8 mouse cellular contexts compared by ENCODE assay signal in genomic region chr6:51592356-51593115, GRCm38 (mm10).
DNase-seq lines count a peak whose midpoint lies in the region; ATAC-seq lines count a peak whose summit lies in the region.

No protein-coding gene starts in this region.

- H3K9me3 ChIP-seq in embryonic facial prominence, embryonic 14.5 days (ENCODE audit: control insufficient read depth, low read length): no peaks in the 10 kb centered on the region
- H3K9me3 ChIP-seq in limb, embryonic 12.5 days: no peaks in the 10 kb centered on the region
- no peaks in the 10 kb centered on the region for H3K9me3 ChIP-seq in midbrain, embryonic 14.5 days (ENCODE audit: control insufficient read depth, low read length)

- H3K4me1 ChIP-seq in embryonic facial prominence, embryonic 14.5 days (ENCODE audit: control insufficient read depth, insufficient read depth, low read length): no peaks in the 10 kb centered on the region
- peaks cover 28% of the 10 kb centered on the region for H3K4me1 ChIP-seq in limb, embryonic 12.5 days (replicated peaks)
- H3K4me1 ChIP-seq in midbrain, embryonic 14.5 days (ENCODE audit: control insufficient read depth, insufficient read depth, low read length): peaks cover 59% of the 10 kb centered on the region

- H3K27ac ChIP-seq in embryonic facial prominence, embryonic 14.5 days (replicated peaks; ENCODE audit: low read depth, low read length): peak overlapping the region; percentile 68
- peak overlapping the region; percentile 65 for H3K27ac ChIP-seq in limb, embryonic 12.5 days
- H3K27ac ChIP-seq in midbrain, embryonic 14.5 days (replicated peaks; ENCODE audit: low read depth, low read length): peak overlapping the region; percentile 99

- H3K9ac ChIP-seq in embryonic facial prominence, embryonic 14.5 days (ENCODE audit: low read depth, low read length): peak overlapping the region; percentile 63
- H3K9ac ChIP-seq in limb, embryonic 12.5 days (replicated peaks): peak overlapping the region; percentile 67
- H3K9ac ChIP-seq in midbrain, embryonic 14.5 days (replicated peaks; ENCODE audit: low read length): peak overlapping the region; percentile 69

- H3K27me3 ChIP-seq in embryonic facial prominence, embryonic 14.5 days (replicated peaks; ENCODE audit: control insufficient read depth, insufficient read depth, low read length): no peaks in the 10 kb centered on the region
- H3K27me3 ChIP-seq in limb, embryonic 12.5 days: 0 out of 2 replicates have a peak, but pooled peaks cover under 1% of the 10 kb centered on the region
- H3K27me3 ChIP-seq in midbrain, embryonic 14.5 days (ENCODE audit: control insufficient read depth, insufficient read depth, low read length): no peaks in the 10 kb centered on the region

- 5% methylated on average over 42 of the region's 45 CpGs for WGBS in embryonic facial prominence, embryonic 14.5 days
- under 1% methylated on average over 45 of the region's 45 CpGs for WGBS in limb, embryonic 12.5 days
- WGBS in midbrain, embryonic 14.5 days: under 1% methylated on average over 45 of the region's 45 CpGs

- peak; percentile 69 to 77 for DNase-seq in adrenal gland, postnatal 4 days (ENCODE audit: low spot score in 2 of 2)
- DNase-seq in embryonic facial prominence, embryonic 14.5 days (ENCODE audit: low spot score): peak; percentile 89
- DNase-seq in heart, adult 9 months (ENCODE audit: low spot score in 2 of 2): peak; percentile 63 to 72
- DNase-seq in kidney, adult 8-10 months: peak; percentile 55 to 80
- DNase-seq in midbrain, embryonic 14.5 days: peak; percentile 99
- DNase-seq in spleen, adult 12 weeks (ENCODE audit: low spot score): peak; percentile 8
- no peak for DNase-seq in c-Kit-positive CD71-positive TER-119-positive erythroid progenitor cells, embryonic 14.5 days (ENCODE audit: low spot score)

- H3K36me3 ChIP-seq in embryonic facial prominence, embryonic 14.5 days (ENCODE audit: control insufficient read depth, insufficient read depth, low read length): no peaks in the 10 kb centered on the region
- H3K36me3 ChIP-seq in limb, embryonic 12.5 days: no peaks in the 10 kb centered on the region
- H3K36me3 ChIP-seq in midbrain, embryonic 14.5 days (ENCODE audit: control insufficient read depth, insufficient read depth, low read length): no peaks in the 10 kb centered on the region

- peak overlapping the region; percentile 53 for H3K4me3 ChIP-seq in embryonic facial prominence, embryonic 14.5 days (ENCODE audit: low read depth, low read length)
- peak overlapping the region; percentile 53 for H3K4me3 ChIP-seq in limb, embryonic 12.5 days (replicated peaks)
- peak overlapping the region; percentile 39 for H3K4me3 ChIP-seq in midbrain, embryonic 14.5 days (replicated peaks; ENCODE audit: low read depth, low read length)

- peak; percentile 93 for ATAC-seq in embryonic facial prominence, embryonic 14.5 days (ENCODE audit: low read depth)
- ATAC-seq in limb, embryonic 12.5 days (ENCODE audit: insufficient number of reproducible peaks, insufficient read depth, low FRiP score, low TSS enrichment, low read depth): peak; percentile 88
- ATAC-seq in midbrain, embryonic 14.5 days (ENCODE audit: low FRiP score, low TSS enrichment): peak; percentile 96

- H3K4me2 ChIP-seq in embryonic facial prominence, embryonic 14.5 days (ENCODE audit: low read depth, low read length): peak overlapping the region; percentile 76
- peak overlapping the region; percentile 75 for H3K4me2 ChIP-seq in limb, embryonic 12.5 days
- peak overlapping the region; percentile 76 for H3K4me2 ChIP-seq in midbrain, embryonic 14.5 days (ENCODE audit: low read length)
